Mouse (Mus musculus) kidney, adult 2 months (tissue): ENCODE results near the gene Sox9. TPM values are rescaled to one million over a fixed set of nuclear protein-coding genes. Genes with fewer than 3 reads are reported as not detected.

ENCODE experiments used
- DNase-seq: peaks from one replicate; pipeline ENCODE4 v3.0.0; 2021
- H3K27ac ChIP-seq: fragments of 200-500 bp; 2 replicates; pipeline ENCODE4 v1.5.1; 2012; ENCODE audit warnings: low read depth, low read length, control low read depth, inconsistent platforms; ENCODE audit not compliant: insufficient read depth
- H3K27me3 ChIP-seq: fragments of 200-500 bp; replicated peaks from 2 replicates; pipeline ENCODE4 v1.6.1; 2012; ENCODE audit warnings: mild to moderate bottlenecking, moderate library complexity, low read length, inconsistent platforms; ENCODE audit not compliant: control insufficient read depth, insufficient read depth
- H3K36me3 ChIP-seq: fragments of 200-500 bp; 2 replicates; pipeline ENCODE4 v1.6.1; 2012; ENCODE audit warnings: mild to moderate bottlenecking, moderate library complexity, low read length, inconsistent platforms; ENCODE audit not compliant: control insufficient read depth, insufficient read depth
- H3K4me1 ChIP-seq: fragments of 200-500 bp; 2 replicates; pipeline ENCODE4 v1.6.1; 2011; ENCODE audit warnings: low read length; ENCODE audit not compliant: control insufficient read depth, insufficient read depth
- H3K4me3 ChIP-seq: fragments of 200-500 bp; 2 replicates; pipeline ENCODE4 v1.5.1; 2011; ENCODE audit warnings: mild to moderate bottlenecking, low read depth, low read length, control low read depth; ENCODE audit not compliant: insufficient read depth
- CTCF ChIP-seq: fragments of 200-500 bp; conservative IDR thresholded peaks from 2 replicates; pipeline ENCODE4 v1.5.1; 2011; ENCODE audit warnings: low read depth, mild to moderate bottlenecking, control low read depth, low read length, moderate library complexity, mixed read lengths; ENCODE audit not compliant: insufficient read depth, insufficient read length
- POLR2A ChIP-seq: fragments of 200-500 bp; IDR thresholded peaks from one replicate; pipeline ENCODE4 v1.6.1; 2011; ENCODE audit warnings: low read depth, low read length, control low read depth
- WGBS: fragments of 180-500 bp; shearing (Covaris S2); methylation state at CpG from one replicate; pipeline ENCODE4 v1.1.7; 2018; 5-methylcytosine and 5-hydroxymethylcytosine counted together
- polyA plus RNA-seq: library from polyadenylated mRNA; depleted of rRNA; stranded (reverse); fragments of >200 nt; gene quantifications from 2 replicates; pipeline ENCODE4 v1.2.3, GENCODE M21; 2012

The Sox9 gene
- polyA plus RNA-seq, 1 experiment: 0.72 TPM

GRCm38 (mm10) chr11:112821536-112821935, 39.5 kb downstream of the Sox9 start:
- TF ChIP-seq POLR2A: no peak
- no peak for TF ChIP-seq CTCF
- DNase-seq: no peak
- 75% methylated on average over 2 of the region's 2 CpGs for WGBS
- Histone ChIP-seq H3K27me3 (no peaks in the 10 kb centered on the region), H3K4me1 (no peaks in the 10 kb centered on the region), H3K36me3 (no peaks in the 10 kb centered on the region), H3K4me3 (no peak overlapping the region), H3K27ac (no peak overlapping the region)

GRCm38 (mm10) chr11:112824146-112824545, 42.1 kb downstream of the Sox9 start:
- Histone ChIP-seq H3K4me1 (no peaks in the 10 kb centered on the region), H3K4me3 (no peak overlapping the region), H3K27ac (no peak overlapping the region), H3K36me3 (no peaks in the 10 kb centered on the region), H3K27me3 (no peaks in the 10 kb centered on the region)
- no peak for DNase-seq
- WGBS: 96% methylated on average over 3 of the region's 3 CpGs
- TF ChIP-seq POLR2A: no peak
- TF ChIP-seq CTCF: no peak

GRCm38 (mm10) chr11:112826193-112827043, 44.4 kb downstream of the Sox9 start:
- DNase-seq: no peak
- 82% methylated on average over 6 of the region's 6 CpGs for WGBS

GRCm38 (mm10) chr11:112827044-112827347, 45.0 kb downstream of the Sox9 start:
- WGBS: 39% methylated on average over 6 of the region's 6 CpGs
- DNase-seq: no peak
- Histone ChIP-seq H3K27me3 (no peaks in the 10 kb centered on the region), H3K4me1 (no peaks in the 10 kb centered on the region), H3K36me3 (no peaks in the 10 kb centered on the region), H3K4me3 (no peak overlapping the region), H3K27ac (no peak overlapping the region)
- TF ChIP-seq CTCF (no peak), POLR2A (no peak)

More at GRCm38 (mm10) chr11:112826193-112827043, 44.4 kb downstream of the Sox9 start:
- H3K27ac ChIP-seq: no peak overlapping the region
- TF ChIP-seq POLR2A: no peak
- TF ChIP-seq CTCF: no peak
- no peaks in the 10 kb centered on the region for H3K36me3 ChIP-seq
- H3K4me3 ChIP-seq: no peak overlapping the region
- H3K27me3 ChIP-seq: no peaks in the 10 kb centered on the region
- H3K4me1 ChIP-seq: no peaks in the 10 kb centered on the region

- no peak overlapping the region for H3K4me3 ChIP-seq
- DNase-seq: no peak
- TF ChIP-seq CTCF (no peak), POLR2A (no peak)
- H3K4me1 ChIP-seq: no peaks in the 10 kb centered on the region
- no peaks in the 10 kb centered on the region for H3K36me3 ChIP-seq
- no peaks in the 10 kb centered on the region for H3K27me3 ChIP-seq
- H3K27ac ChIP-seq: no peak overlapping the region
- WGBS: 73% methylated on average over 9 of the region's 9 CpGs
Measured at GRCm38 (mm10) chr11:112828553-112829287, 46.7 kb downstream of the Sox9 start.

- Histone ChIP-seq H3K27me3 (no peaks in the 10 kb centered on the region), H3K27ac (no peak overlapping the region), H3K36me3 (no peaks in the 10 kb centered on the region), H3K4me3 (no peak overlapping the region), H3K4me1 (no peaks in the 10 kb centered on the region)
- DNase-seq: no peak
- 45% methylated on average over 11 of the region's 11 CpGs for WGBS
- no peak for TF ChIP-seq CTCF
Measured at GRCm38 (mm10) chr11:112834245-112835005, 52.4 kb downstream of the Sox9 start.
